Mouse (Mus musculus) hindbrain, embryonic 11.5 days (tissue): ENCODE data around the gene Ptpn9. TPM values are rescaled to one million over a fixed set of nuclear protein-coding genes. Genes with fewer than 3 reads are reported as not detected.
A peak's percentile ranks its signal among the peaks of the same experiment; 100 is the strongest.

Source experiments
- ATAC-seq: fragments of 200-750 bp; cut with Nextera tagmentation; 2 replicates; pipeline ENCODE4 v1.8.0; 2017; ENCODE audit warnings: mild to moderate bottlenecking, moderate TSS enrichment, moderate library complexity; ENCODE audit not compliant: low FRiP score
- DNase-seq: peaks from one replicate; pipeline ENCODE4 v3.0.0-alpha.2; 2015; ENCODE audit warnings: low spot score
- H3K27ac ChIP-seq: fragments of 300-500 bp; sonication (generic); 2 replicates; pipeline ENCODE4 v1.5.1; 2014; ENCODE audit warnings: mild to moderate bottlenecking, low read depth, low read length
- H3K27me3 ChIP-seq: fragments of 300-500 bp; sonication (generic); 2 replicates; pipeline ENCODE4 v1.6.1; 2014; ENCODE audit warnings: mild to moderate bottlenecking, low read length, moderate library complexity, mixed read lengths; ENCODE audit not compliant: control insufficient read depth, insufficient read depth
- H3K36me3 ChIP-seq: fragments of 300-500 bp; sonication (generic); 2 replicates; pipeline ENCODE4 v1.6.1; 2014; ENCODE audit warnings: mild to moderate bottlenecking, low read length, moderate library complexity, mixed read lengths; ENCODE audit not compliant: control insufficient read depth, insufficient read depth
- H3K4me1 ChIP-seq: fragments of 300-500 bp; sonication (generic); replicated peaks from 2 replicates; pipeline ENCODE4 v1.6.1; 2014; ENCODE audit warnings: low read length, mixed read lengths; ENCODE audit not compliant: control insufficient read depth, insufficient read depth
- H3K4me2 ChIP-seq: fragments of 300-500 bp; sonication (generic); replicated peaks from 2 replicates; pipeline ENCODE4 v1.6.1; 2014; ENCODE audit warnings: mild to moderate bottlenecking, low read depth, low read length
- H3K4me3 ChIP-seq: fragments of 300-500 bp; sonication (generic); 2 replicates; pipeline ENCODE4 v1.5.1; 2014; ENCODE audit warnings: low read depth, low read length
- H3K9ac ChIP-seq: fragments of 300-500 bp; sonication (generic); 2 replicates; pipeline ENCODE4 v1.6.1; 2014; ENCODE audit warnings: low read depth, low read length
- H3K9me3 ChIP-seq: fragments of 300-500 bp; sonication (generic); 2 replicates; pipeline ENCODE4 v1.6.1; 2016; ENCODE audit warnings: low read length; ENCODE audit not compliant: control insufficient read depth
- WGBS: fragments of 180-500 bp; shearing (Covaris S2); extraction: QIAGEN DNeasy Blood & Tissue Kit; methylation state at CpG from one replicate; pipeline ENCODE4 v1.1.7; 2014; 5-methylcytosine and 5-hydroxymethylcytosine counted together
- polyA plus RNA-seq: library from polyadenylated mRNA; unstranded; fragments of >200 nt; fragmentation: Nextera tagmentation; extraction: Ambion mirVana; gene quantifications from 2 replicates; pipeline ENCODE4 v1.2.1, GENCODE M21; 2014

Gene Ptpn9
- polyA plus RNA-seq, 1 experiment from 2014 or later = 28.1 TPM

GRCm38 (mm10) chr9:57074822-57075603, 80.3 kb downstream of the Ptpn9 start:
- WGBS = 4% methylated on average over 17 of the region's 17 CpGs
- H3K9me3 ChIP-seq = no peaks in the 10 kb centered on the region
- H3K27ac ChIP-seq = peak overlapping the region; percentile 88
- H3K4me3 ChIP-seq = peak overlapping the region; percentile 92
- peak overlapping the region; percentile 91 for H3K4me2 ChIP-seq
- H3K27me3 ChIP-seq = no peaks in the 10 kb centered on the region
- H3K9ac ChIP-seq = peak overlapping the region; percentile 51
- H3K4me1 ChIP-seq = peaks cover 4% of the 10 kb centered on the region; the same call in 1 of the 2 replicates
- DNase-seq (peak; percentile 69), ATAC-seq (no peak)
- no peaks in the 10 kb centered on the region for H3K36me3 ChIP-seq

GRCm38 (mm10) chr9:57075681-57076381, 81.1 kb downstream of the Ptpn9 start:
- peak overlapping the region; percentile 92 for H3K4me3 ChIP-seq
- peak; percentile 88 for ATAC-seq
- peak overlapping the region; percentile 51 for H3K9ac ChIP-seq
- WGBS = under 1% methylated on average over 43 of the region's 43 CpGs
- no peaks in the 10 kb centered on the region for H3K9me3 ChIP-seq
- peak overlapping the region; percentile 98 for H3K27ac ChIP-seq
- peak overlapping the region; percentile 91 for H3K4me2 ChIP-seq
- DNase-seq = peak; percentile 99
- no peaks in the 10 kb centered on the region for H3K36me3 ChIP-seq
- peaks cover 4% of the 10 kb centered on the region; the same call in 1 of the 2 replicates for H3K4me1 ChIP-seq
- no peaks in the 10 kb centered on the region for H3K27me3 ChIP-seq

DNA sequence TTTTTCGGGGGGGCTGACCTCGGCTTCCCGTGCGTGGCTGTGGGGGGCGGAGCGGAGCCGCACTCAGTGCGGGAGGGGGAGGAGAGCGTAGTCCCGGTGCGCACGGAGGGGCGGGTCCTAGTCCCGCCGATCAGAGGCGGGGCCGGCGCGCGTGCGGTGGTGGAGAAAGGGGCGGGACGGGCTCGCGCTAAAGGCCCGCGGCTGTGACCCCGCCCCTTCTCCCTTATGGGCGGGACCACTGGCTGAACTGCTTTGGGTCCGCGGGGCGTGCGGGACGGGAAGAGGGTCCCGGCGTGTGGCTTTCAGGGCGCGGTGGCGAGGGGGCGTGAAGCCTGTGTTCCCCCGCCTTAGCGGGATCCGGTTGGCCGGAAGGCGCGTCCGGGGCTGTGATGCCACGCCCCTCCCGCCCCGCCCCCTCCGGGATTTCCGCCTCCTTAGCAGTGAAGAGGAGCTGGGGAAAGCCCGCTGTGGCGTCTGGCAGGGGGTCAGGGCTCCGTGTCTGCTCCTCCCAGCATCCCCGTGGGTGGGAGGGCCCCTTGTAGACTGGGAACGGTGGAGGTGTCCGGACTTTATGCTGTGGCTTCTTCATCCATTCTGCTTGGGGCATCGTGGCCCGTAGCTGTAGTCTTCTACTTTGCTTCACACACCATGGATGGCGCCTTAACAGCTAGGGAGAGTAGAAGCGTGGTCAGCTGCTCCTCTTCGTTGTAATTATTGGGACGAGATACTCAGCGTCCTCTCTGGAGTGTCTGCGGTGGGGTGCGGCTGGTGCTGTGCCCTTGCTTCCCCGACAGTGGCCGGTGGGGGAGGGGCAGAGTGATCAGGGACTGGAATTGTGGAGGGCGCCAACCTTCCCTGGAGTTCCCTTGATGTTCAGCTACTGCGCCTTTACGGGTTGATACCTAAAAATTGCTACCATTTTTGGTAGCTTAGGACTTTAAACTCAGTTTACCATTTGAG, 82.3 kb downstream of the Ptpn9 start:
- ATAC-seq (peak; percentile 31), DNase-seq (peak; percentile 91)
- WGBS = 2% methylated on average over 50 of the region's 72 CpGs
- Histone ChIP-seq H3K4me3 (peak overlapping the region; percentile 92), H3K4me2 (peak overlapping the region; percentile 80), H3K36me3 (no peaks in the 10 kb centered on the region), H3K27ac (peak overlapping the region; percentile 98), H3K27me3 (no peaks in the 10 kb centered on the region), H3K9me3 (no peaks in the 10 kb centered on the region), H3K4me1 (peaks cover 4% of the 10 kb centered on the region; the same call in 1 of the 2 replicates), H3K9ac (peak overlapping the region; percentile 86)

DNA sequence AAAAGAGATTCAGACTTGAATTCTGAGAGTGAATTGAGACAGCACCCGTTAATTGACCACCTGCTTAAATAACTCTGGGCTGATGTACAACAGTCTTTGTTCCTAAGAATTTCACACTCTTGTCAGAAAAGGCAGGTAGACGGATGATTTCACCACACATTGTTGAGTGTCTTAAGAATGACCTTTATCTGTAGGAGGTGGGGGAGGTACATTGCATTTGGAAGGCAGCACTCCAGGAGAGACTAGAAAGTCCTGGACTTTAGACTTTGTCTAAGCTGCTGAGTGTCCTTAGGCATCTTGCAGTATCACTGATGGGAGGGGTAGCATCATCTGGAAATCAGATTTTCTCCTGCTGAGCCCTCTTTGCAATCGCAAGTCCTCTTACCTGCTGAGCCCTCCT, 87.5 kb downstream of the Ptpn9 start:
- Histone ChIP-seq H3K9ac (no peak overlapping the region), H3K27me3 (no peaks in the 10 kb centered on the region), H3K4me2 (no peak overlapping the region), H3K27ac (no peak overlapping the region), H3K9me3 (no peaks in the 10 kb centered on the region), H3K4me3 (no peak overlapping the region), H3K4me1 (no peaks in the 10 kb centered on the region), H3K36me3 (peaks cover 3% of the 10 kb centered on the region; the same call in 1 of the 2 replicates)
- ATAC-seq (no peak), DNase-seq (no peak)
- 84% methylated on average over 3 of the region's 3 CpGs for WGBS

Other genes starting within 250 kb of the Ptpn9 start
- 6.7 and 7.2 TPM in 2 replicates for gene Lingo1, start 198.5 kb upstream of the Ptpn9 start, polyA plus RNA-seq
- 0.36 and 0.37 TPM in 2 replicates for gene Odf3l1, start 130.2 kb upstream of the Ptpn9 start, polyA plus RNA-seq
- gene Cspg4, start 129.9 kb upstream of the Ptpn9 start, polyA plus RNA-seq = 2.6 and 2.7 TPM in 2 replicates
- gene Snx33, start 66.6 kb upstream of the Ptpn9 start, polyA plus RNA-seq = 3.3 and 3.8 TPM in 2 replicates
- 66.0 and 70.2 TPM in 2 replicates for gene Imp3, start 57.4 kb upstream of the Ptpn9 start, polyA plus RNA-seq
- 26.4 and 30.3 TPM in 2 replicates for gene Snupn, start 44.0 kb upstream of the Ptpn9 start, polyA plus RNA-seq
- 52.8 and 53.8 TPM in 2 replicates for gene Sin3a, start 77.1 kb downstream of the Ptpn9 start, polyA plus RNA-seq
- gene Man2c1, start 135.8 kb downstream of the Ptpn9 start, polyA plus RNA-seq = 19.2 and 22.3 TPM in 2 replicates
- 5.3 and 6.3 TPM in 2 replicates for gene Neil1, start 153.4 kb downstream of the Ptpn9 start, polyA plus RNA-seq
- gene Commd4, start 163.4 kb downstream of the Ptpn9 start, polyA plus RNA-seq = 104 TPM in 2 replicates
- not detected in 2 replicates for gene Trcg1, start 241.6 kb downstream of the Ptpn9 start, polyA plus RNA-seq